Mouse (Mus musculus) liver, embryonic 12.5 days (tissue): ENCODE results near the gene Kat7. TPM values are rescaled to one million over a fixed set of nuclear protein-coding genes. Genes with fewer than 3 reads are reported as not detected.

Experiments
- ATAC-seq: fragments of 200-750 bp; cut with Nextera tagmentation; 2 replicates; pipeline ENCODE4 v1.8.0; 2017; ENCODE audit warnings: moderate number of reproducible peaks, mild to moderate bottlenecking, moderate library complexity
- H3K27ac ChIP-seq: fragments of 300-500 bp; sonication (generic); 2 replicates; pipeline ENCODE4 v1.5.1; 2016; ENCODE audit warnings: mild to moderate bottlenecking
- H3K27me3 ChIP-seq: fragments of 300-500 bp; sonication (generic); replicated peaks from 2 replicates; pipeline ENCODE4 v1.6.1; 2016; ENCODE audit warnings: mild to moderate bottlenecking, moderate library complexity
- H3K36me3 ChIP-seq: fragments of 300-500 bp; sonication (generic); 2 replicates; pipeline ENCODE4 v1.6.1; 2016; ENCODE audit warnings: mild to moderate bottlenecking, moderate library complexity
- H3K4me1 ChIP-seq: fragments of 300-500 bp; sonication (generic); 2 replicates; pipeline ENCODE4 v1.6.1; 2016
- H3K4me2 ChIP-seq: fragments of 300-500 bp; sonication (generic); 2 replicates; pipeline ENCODE4 v1.6.1; 2016; ENCODE audit warnings: mild to moderate bottlenecking, moderate library complexity
- H3K4me3 ChIP-seq: fragments of 300-500 bp; sonication (generic); 2 replicates; pipeline ENCODE4 v1.5.1; 2016; ENCODE audit warnings: mild to moderate bottlenecking, moderate library complexity
- H3K9ac ChIP-seq: fragments of 300-500 bp; sonication (generic); 2 replicates; pipeline ENCODE4 v1.6.1; 2016; ENCODE audit warnings: mild to moderate bottlenecking, moderate library complexity
- H3K9me3 ChIP-seq: fragments of 300-500 bp; sonication (generic); replicated peaks from 2 replicates; pipeline ENCODE4 v1.6.1; 2016; ENCODE audit warnings: mild to moderate bottlenecking, moderate library complexity
- WGBS: fragments of 180-500 bp; shearing (Covaris S2); methylation state at CpG from one replicate; pipeline ENCODE4 v1.1.7; 2016; ENCODE audit not compliant: insufficient replicate concordance; 5-methylcytosine and 5-hydroxymethylcytosine counted together
- polyA plus RNA-seq: library from polyadenylated mRNA; unstranded; fragments of >200 nt; fragmentation: Nextera tagmentation; extraction: Ambion mirVana; gene quantifications from 2 replicates; pipeline ENCODE4 v1.2.1, GENCODE M21; 2016

The Kat7 gene
- polyA plus RNA-seq, 1 experiment from 2014 or later, result 49.5 TPM

GRCm38 (mm10) chr11:95307526-95307925, 2.5 kb downstream of the Kat7 start:
- no peaks in the 10 kb centered on the region for H3K9me3 ChIP-seq
- no peak for ATAC-seq
- no peaks in the 10 kb centered on the region for H3K27me3 ChIP-seq
- peaks cover 52% of the 10 kb centered on the region for H3K36me3 ChIP-seq
- H3K27ac ChIP-seq, result peak overlapping the region; percentile 11; the same call in 1 of the 2 replicates
- H3K9ac ChIP-seq, result no peak overlapping the region
- 0 out of 2 replicates have a peak overlapping the region, but pooled peaks have one; percentile 11 for H3K4me3 ChIP-seq
- 54% methylated on average over 8 of the region's 8 CpGs for WGBS
- peaks cover 39% of the 10 kb centered on the region for H3K4me1 ChIP-seq
- H3K4me2 ChIP-seq, result peak overlapping the region; percentile 87

DNA sequence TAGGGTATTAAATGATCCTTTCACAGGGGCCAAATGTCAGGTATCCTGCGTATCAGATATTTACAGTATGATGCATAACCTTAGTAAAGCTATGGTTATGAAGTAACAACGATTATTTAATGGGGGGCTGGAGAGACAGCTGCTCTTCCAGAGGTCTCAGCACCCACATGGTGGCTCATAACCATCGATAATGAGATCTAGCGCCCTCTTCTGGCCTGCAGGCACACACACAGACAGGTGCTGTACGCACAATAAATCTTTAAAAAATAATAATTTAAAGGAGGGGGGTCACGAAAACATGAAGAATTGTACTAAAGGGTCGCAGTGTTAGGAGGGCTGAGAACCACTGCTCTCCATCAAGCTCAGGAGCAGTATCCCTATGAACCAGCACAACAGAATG, 4.4 kb downstream of the Kat7 start:
- ATAC-seq, result no peak
- H3K36me3 ChIP-seq, result peaks cover 71% of the 10 kb centered on the region

GRCm38 (mm10) chr11:95301772-95302171, 8.3 kb downstream of the Kat7 start:
- H3K9me3 ChIP-seq, result no peaks in the 10 kb centered on the region
- no peak overlapping the region for H3K9ac ChIP-seq
- no peaks in the 10 kb centered on the region for H3K27me3 ChIP-seq
- 90% methylated on average over 3 of the region's 3 CpGs for WGBS
- H3K27ac ChIP-seq, result no peak overlapping the region
- H3K4me1 ChIP-seq, result peaks cover 5% of the 10 kb centered on the region; the same call in 1 of the 2 replicates
- ATAC-seq, result no peak
- H3K4me2 ChIP-seq, result no peak overlapping the region
- H3K4me3 ChIP-seq, result no peak overlapping the region
- peaks cover 98% of the 10 kb centered on the region for H3K36me3 ChIP-seq

More for the DNA sequence above, 4.4 kb downstream of the Kat7 start:
- no peaks in the 10 kb centered on the region for H3K9me3 ChIP-seq
- H3K27ac ChIP-seq, result no peak overlapping the region
- no peaks in the 10 kb centered on the region for H3K27me3 ChIP-seq
- no peak overlapping the region for H3K4me3 ChIP-seq
- H3K4me1 ChIP-seq, result peaks cover 24% of the 10 kb centered on the region
- H3K4me2 ChIP-seq, result no peak overlapping the region
- WGBS, result 86% methylated on average over 7 of the region's 7 CpGs
- no peak overlapping the region for H3K9ac ChIP-seq

GRCm38 (mm10) chr11:95299886-95300285, 10.2 kb downstream of the Kat7 start:
- no peak overlapping the region for H3K4me2 ChIP-seq
- H3K36me3 ChIP-seq, result peaks cover 94% of the 10 kb centered on the region
- H3K27ac ChIP-seq, result no peak overlapping the region
- ATAC-seq, result no peak
- no peaks in the 10 kb centered on the region for H3K27me3 ChIP-seq
- WGBS, result 82% methylated on average over 12 of the region's 12 CpGs
- no peaks in the 10 kb centered on the region for H3K4me1 ChIP-seq
- H3K4me3 ChIP-seq, result no peak overlapping the region
- no peaks in the 10 kb centered on the region for H3K9me3 ChIP-seq
- no peak overlapping the region for H3K9ac ChIP-seq

DNA sequence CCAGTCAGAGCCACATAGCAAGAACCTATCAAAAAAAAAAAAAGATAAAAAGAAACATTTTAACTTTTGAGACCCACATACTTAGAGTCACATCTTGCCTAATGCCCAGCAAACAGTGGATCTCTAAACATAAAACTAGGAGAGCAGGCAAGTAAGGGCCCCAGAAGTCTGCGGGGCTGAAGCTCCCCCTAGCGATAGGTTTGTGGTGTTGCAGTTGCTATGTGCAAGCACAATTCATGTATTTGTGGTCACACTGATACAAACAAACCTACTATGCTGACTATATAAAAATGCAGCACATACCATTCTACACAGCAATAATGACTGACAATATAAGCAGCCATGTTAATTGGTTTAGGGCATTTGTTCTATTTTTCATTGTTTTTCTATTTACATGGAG, 11.9 kb downstream of the Kat7 start:
- H3K27ac ChIP-seq, result no peak overlapping the region
- H3K9ac ChIP-seq, result no peak overlapping the region
- H3K4me1 ChIP-seq, result no peaks in the 10 kb centered on the region; the same call in none of the 2 replicates
- H3K4me2 ChIP-seq, result no peak overlapping the region
- H3K36me3 ChIP-seq, result peaks cover 94% of the 10 kb centered on the region
- peak; percentile 27; the same call in 1 of the 2 replicates for ATAC-seq
- H3K9me3 ChIP-seq, result no peaks in the 10 kb centered on the region
- WGBS, result 5% methylated on average over 2 of the region's 2 CpGs
- H3K27me3 ChIP-seq, result no peaks in the 10 kb centered on the region
- H3K4me3 ChIP-seq, result no peak overlapping the region

DNA sequence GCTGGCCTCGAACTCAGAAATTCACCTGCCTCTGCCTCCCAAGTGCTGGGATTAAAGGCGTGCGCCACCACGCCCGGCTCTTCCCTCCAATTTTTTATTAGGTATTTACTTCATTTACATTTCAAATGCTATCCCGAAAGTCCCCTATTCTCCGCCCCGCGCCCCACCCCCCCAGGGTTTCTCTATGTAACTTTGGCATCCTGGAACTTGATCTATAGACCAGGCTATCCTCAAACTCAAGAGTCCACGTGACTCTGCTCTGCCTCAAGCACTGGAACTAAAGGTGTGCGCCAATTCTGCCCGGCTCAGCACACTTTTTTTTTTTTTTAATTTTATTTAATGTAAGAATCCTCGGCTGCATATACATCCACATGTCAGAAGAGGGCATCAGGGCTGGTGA, 14.3 kb downstream of the Kat7 start:
- no peak for ATAC-seq
- Histone ChIP-seq H3K27ac (no peak overlapping the region), H3K9ac (no peak overlapping the region), H3K4me1 (no peaks in the 10 kb centered on the region; the same call in none of the 2 replicates), H3K4me3 (no peak overlapping the region), H3K4me2 (no peak overlapping the region), H3K36me3 (peaks cover 94% of the 10 kb centered on the region), H3K27me3 (no peaks in the 10 kb centered on the region), H3K9me3 (no peaks in the 10 kb centered on the region)
- 93% methylated on average over 13 of the region's 13 CpGs for WGBS

- Histone ChIP-seq H3K27me3 (no peaks in the 10 kb centered on the region), H3K4me3 (no peak overlapping the region), H3K27ac (peak overlapping the region; percentile 24), H3K4me2 (no peak overlapping the region), H3K9me3 (no peaks in the 10 kb centered on the region), H3K9ac (no peak overlapping the region), H3K4me1 (no peaks in the 10 kb centered on the region; the same call in none of the 2 replicates), H3K36me3 (peaks cover 95% of the 10 kb centered on the region)
- ATAC-seq, result no peak
- 43% methylated on average over 8 of the region's 8 CpGs for WGBS
Measured at GRCm38 (mm10) chr11:95293017-95293624, 16.9 kb downstream of the Kat7 start.

DNA sequence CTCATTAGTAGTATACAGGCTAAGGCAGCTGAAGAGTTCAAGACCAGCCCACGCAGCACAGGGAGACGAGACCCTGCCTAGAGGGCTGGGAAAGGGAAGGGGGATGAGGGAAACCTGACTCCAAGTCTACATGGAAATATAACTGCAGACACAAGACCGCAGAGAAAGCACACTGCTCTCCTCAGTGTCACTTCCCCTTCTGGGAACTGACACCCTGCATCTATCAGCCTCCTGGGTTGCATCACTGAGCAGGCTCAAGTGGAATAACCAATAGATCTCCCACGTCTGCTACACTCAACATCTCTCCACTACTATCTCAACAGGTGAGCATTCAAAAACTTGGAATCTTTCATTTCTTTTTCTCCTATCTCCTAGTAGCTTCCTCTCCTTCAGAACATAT, 18.0 kb downstream of the Kat7 start:
- Histone ChIP-seq H3K27ac (no peak overlapping the region), H3K4me2 (no peak overlapping the region), H3K4me1 (no peaks in the 10 kb centered on the region; the same call in none of the 2 replicates), H3K4me3 (no peak overlapping the region), H3K36me3 (peaks cover 95% of the 10 kb centered on the region), H3K9me3 (no peaks in the 10 kb centered on the region), H3K27me3 (no peaks in the 10 kb centered on the region), H3K9ac (no peak overlapping the region)
- 47% methylated on average over 4 of the region's 4 CpGs for WGBS
- no peak for ATAC-seq

DNA sequence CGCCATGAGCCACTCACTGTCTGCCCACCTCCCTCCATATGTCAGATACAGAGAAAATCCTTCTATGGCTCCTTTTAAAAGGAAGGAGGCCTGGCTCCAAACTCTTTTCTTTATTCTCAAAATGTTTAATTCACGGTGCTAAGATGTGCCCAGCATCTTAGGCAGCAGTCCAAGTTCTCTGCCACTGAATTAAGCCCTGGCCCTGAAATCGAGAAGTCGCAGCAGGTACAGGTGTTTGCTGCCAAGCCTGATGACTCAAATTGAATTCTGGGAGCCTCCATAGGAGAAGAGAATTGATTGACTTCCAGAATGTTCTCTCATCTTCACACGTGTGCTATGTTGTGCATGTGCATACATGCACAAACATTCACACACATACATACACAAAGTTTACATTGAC, 27.7 kb downstream of the Kat7 start:
- H3K9me3 ChIP-seq, result no peaks in the 10 kb centered on the region
- no peak overlapping the region for H3K27ac ChIP-seq
- no peaks in the 10 kb centered on the region for H3K27me3 ChIP-seq
- peaks cover 100% of the 10 kb centered on the region for H3K36me3 ChIP-seq
- no peak overlapping the region for H3K4me3 ChIP-seq
- H3K4me2 ChIP-seq, result no peak overlapping the region
- H3K9ac ChIP-seq, result no peak overlapping the region
- ATAC-seq, result no peak
- WGBS, result 96% methylated on average over 5 of the region's 5 CpGs
- no peaks in the 10 kb centered on the region for H3K4me1 ChIP-seq

GRCm38 (mm10) chr11:95279061-95279659, 30.9 kb downstream of the Kat7 start:
- no peak overlapping the region for H3K27ac ChIP-seq
- H3K36me3 ChIP-seq, result peaks cover 100% of the 10 kb centered on the region
- no peak overlapping the region for H3K4me3 ChIP-seq
- WGBS, result 85% methylated on average over 4 of the region's 4 CpGs
- 0 out of 2 replicates have a peak, but pooled peaks cover 8% of the 10 kb centered on the region for H3K4me1 ChIP-seq
- H3K27me3 ChIP-seq, result no peaks in the 10 kb centered on the region
- H3K9ac ChIP-seq, result no peak overlapping the region
- no peak for ATAC-seq
- no peaks in the 10 kb centered on the region for H3K9me3 ChIP-seq
- no peak overlapping the region for H3K4me2 ChIP-seq

GRCm38 (mm10) chr11:95276056-95276455, 34.0 kb downstream of the Kat7 start:
- no peak for ATAC-seq
- Histone ChIP-seq H3K9me3 (no peaks in the 10 kb centered on the region), H3K4me3 (no peak overlapping the region), H3K9ac (no peak overlapping the region), H3K4me2 (no peak overlapping the region), H3K36me3 (peaks cover 100% of the 10 kb centered on the region), H3K27ac (no peak overlapping the region), H3K4me1 (0 out of 2 replicates have a peak, but pooled peaks cover 8% of the 10 kb centered on the region), H3K27me3 (no peaks in the 10 kb centered on the region)
- WGBS, result 74% methylated on average over 6 of the region's 6 CpGs

GRCm38 (mm10) chr11:95274613-95275012, 35.4 kb downstream of the Kat7 start:
- no peak overlapping the region for H3K4me3 ChIP-seq
- 48% methylated on average over 3 of the region's 3 CpGs for WGBS

More at GRCm38 (mm10) chr11:95274613-95275012, 35.4 kb downstream of the Kat7 start:
- ATAC-seq, result no peak
- Histone ChIP-seq H3K36me3 (peaks cover 100% of the 10 kb centered on the region), H3K9me3 (no peaks in the 10 kb centered on the region), H3K9ac (peak overlapping the region; percentile 3; the same call in 1 of the 2 replicates), H3K4me2 (no peak overlapping the region), H3K27me3 (no peaks in the 10 kb centered on the region), H3K27ac (peak overlapping the region; percentile 28; the same call in 1 of the 2 replicates), H3K4me1 (0 out of 2 replicates have a peak, but pooled peaks cover 8% of the 10 kb centered on the region)
